Mouse (Mus musculus): ENCODE measurements around the gene Gja5.

- TF ChIP-seq CTCF (IDR thresholded peaks at IDR 0.05; ENCODE audit: extremely low read depth, insufficient read depth, insufficient read length, insufficient replicate concordance) (no peak), POLR2A (IDR thresholded peaks at IDR 0.05; ENCODE audit: low read depth, low read length) (no peak)
These were observed 20.8 kb upstream of the Gja5 start for GRCm38 (mm10) chr3:96883690-96884089.
